Mouse (Mus musculus): ENCODE data around the gene Zfp365.

DNA sequence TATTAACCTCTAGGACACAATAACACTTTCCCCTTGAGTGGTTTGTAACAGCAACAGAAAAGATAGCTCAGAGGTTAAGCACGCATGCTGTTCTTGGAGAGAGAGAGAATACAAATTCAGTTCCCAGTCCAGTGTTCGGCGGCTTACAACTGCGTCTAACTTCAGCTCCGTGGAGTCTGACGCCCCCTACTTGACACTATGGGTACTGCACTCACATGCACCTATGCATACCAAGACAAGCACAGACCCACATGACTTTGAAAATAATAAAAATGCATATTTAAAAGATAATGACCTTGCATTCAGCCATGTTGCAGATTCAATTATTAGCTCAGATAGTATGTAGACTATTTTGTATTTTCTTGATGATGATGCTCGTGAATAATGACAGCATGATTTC lies 11.6 kb upstream of the Zfp365 start:
- peak; percentile 26 for TF ChIP-seq CTCF (IDR thresholded peaks at IDR 0.05; ENCODE audit: insufficient read depth, low read length)
- no peak for TF ChIP-seq POLR2A (IDR thresholded peaks at IDR 0.05; ENCODE audit: borderline replicate concordance, extremely low read depth, low read depth, low read length)

Measured in lung, adult 2 months (tissue).